Mouse (Mus musculus) G1E (cell line): ENCODE measurements at regions not wholly inside any gene's neighbourhood (a gene's known extent, or its start where the extent isn't known, plus 50 kb on each side); places are given as distances from the start of the nearest gene placed in this dataset.

Source experiments
- CTCF ChIP-seq: IDR thresholded peaks from 2 replicates; pipeline ENCODE4 v1.5.1; 2012; ENCODE audit warnings: low read depth, low read length, inconsistent platforms, mixed read lengths
- GATA1 ChIP-seq: IDR thresholded peaks from 2 replicates; pipeline ENCODE4 v1.6.1; 2012; ENCODE audit warnings: borderline replicate concordance, low read length, inconsistent platforms, mixed read lengths
- GATA2 ChIP-seq: IDR thresholded peaks from 2 replicates; pipeline ENCODE4 v1.6.1; 2012; ENCODE audit warnings: low read depth, low read length, inconsistent platforms, borderline replicate concordance
- POLR2AphosphoS5 ChIP-seq: IDR thresholded peaks from 2 replicates; pipeline ENCODE4 v1.6.1; 2012; ENCODE audit warnings: low read depth, low read length, inconsistent platforms; ENCODE audit not compliant: insufficient replicate concordance
- TAL1 ChIP-seq: conservative IDR thresholded peaks from 2 replicates; pipeline ENCODE4 v1.6.1; 2012; ENCODE audit warnings: low read depth, low read length, inconsistent platforms, mixed read lengths

- TF ChIP-seq CTCF (no peak), TAL1 (no peak), GATA1 (no peak), POLR2AphosphoS5 (no peak), GATA2 (no peak)
Measured at GRCm38 (mm10) chr15:38398852-38399251, 973.5 kb downstream of the 4930447A16Rik start.
